Mouse (Mus musculus) spleen, adult 2 months (tissue): ENCODE measurements around the gene Tmem160.

Source experiments
- CTCF ChIP-seq: fragments of 200-500 bp; IDR thresholded peaks from 2 replicates; pipeline ENCODE4 v1.5.1; 2011; ENCODE audit warnings: mild to moderate bottlenecking, inconsistent platforms; ENCODE audit not compliant: insufficient read depth, insufficient read length, insufficient replicate concordance; ENCODE audit errors: extremely low read depth
- POLR2A ChIP-seq: fragments of 200-500 bp; IDR thresholded peaks from 2 replicates; pipeline ENCODE4 v1.6.1; 2011; ENCODE audit warnings: low read depth, low read length, inconsistent platforms

DNA sequence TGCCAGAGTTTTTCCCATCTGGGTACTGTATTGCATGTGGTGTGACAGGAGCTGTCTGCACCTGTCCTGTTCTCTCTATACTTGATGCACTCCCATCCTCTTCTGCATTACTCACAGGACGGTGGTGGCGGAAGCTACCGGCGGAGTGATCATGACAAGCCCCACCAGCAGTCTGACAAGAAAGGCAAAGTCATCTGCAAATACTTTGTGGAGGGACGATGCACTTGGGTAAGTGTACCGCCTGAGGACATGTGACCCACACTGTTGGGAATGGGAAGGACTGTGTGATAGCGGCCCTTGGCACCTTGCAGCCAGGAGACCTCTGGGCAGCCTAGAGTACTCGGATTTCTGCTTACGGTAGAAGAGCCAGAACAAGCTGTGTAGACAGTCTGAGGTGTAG, 28.8 kb upstream of the Tmem160 start:
- TF ChIP-seq CTCF (no peak), POLR2A (no peak)
